Mouse (Mus musculus): ENCODE data around the gene Gp9.

- no peak for TF ChIP-seq CTCF (IDR thresholded peaks at IDR 0.05; ENCODE audit: extremely low read depth, insufficient read depth, low read length)
- TF ChIP-seq POLR2A (IDR thresholded peaks at IDR 0.05; ENCODE audit: extremely low read depth, insufficient read depth, low read length) = no peak
Observed at GRCm38 (mm10) chr6:87805448-87805847, 27.6 kb downstream of the Gp9 start.
